Mouse (Mus musculus): ENCODE measurements at regions not wholly inside any gene's neighbourhood (a gene's known extent, or its start where the extent isn't known, plus 50 kb on each side); places are given as distances from the start of the nearest gene placed in this dataset.

- no peak overlapping the region for H3K4me2 ChIP-seq (ENCODE audit: low read depth, low read length)
- H3K36me3 ChIP-seq (replicated peaks; ENCODE audit: control insufficient read depth, insufficient read depth, low read depth, low read length), result no peaks in the 10 kb centered on the region
- ATAC-seq (replicated peaks; ENCODE audit: insufficient number of reproducible peaks, low FRiP score, low TSS enrichment, low read depth), result no peak
- WGBS, result 75% methylated on average over 3 of the region's 3 CpGs
- no peaks in the 10 kb centered on the region for H3K27me3 ChIP-seq (ENCODE audit: control insufficient read depth, insufficient read depth, low read length)
- no peak overlapping the region for H3K9ac ChIP-seq (replicated peaks; ENCODE audit: low read length)
- no peaks in the 10 kb centered on the region for H3K9me3 ChIP-seq (replicated peaks; ENCODE audit: control insufficient read depth, low read length)
- no peaks in the 10 kb centered on the region for H3K4me1 ChIP-seq (ENCODE audit: control insufficient read depth, insufficient read depth, low read length)
- DNase-seq (ENCODE audit: low spot score), result no peak
- no peak overlapping the region for H3K4me3 ChIP-seq (ENCODE audit: low read depth, low read length)
- H3K27ac ChIP-seq (replicated peaks; ENCODE audit: low read depth, low read length), result no peak overlapping the region
Observed at GRCm38 (mm10) chr1:194107271-194107938, 510.6 kb upstream of the Plxna2 start.

- H3K4me3 ChIP-seq (ENCODE audit: low read depth, low read length), result no peak overlapping the region
- H3K9me3 ChIP-seq (replicated peaks; ENCODE audit: control insufficient read depth, low read length), result no peaks in the 10 kb centered on the region
- H3K27ac ChIP-seq (replicated peaks; ENCODE audit: low read depth, low read length), result no peak overlapping the region
- H3K4me2 ChIP-seq (ENCODE audit: low read depth, low read length), result no peak overlapping the region
- no peaks in the 10 kb centered on the region for H3K27me3 ChIP-seq (ENCODE audit: control insufficient read depth, insufficient read depth, low read length)
- 71% methylated on average over 2 of the region's 2 CpGs for WGBS
- H3K4me1 ChIP-seq (ENCODE audit: control insufficient read depth, insufficient read depth, low read length), result no peaks in the 10 kb centered on the region
- H3K9ac ChIP-seq (replicated peaks; ENCODE audit: low read length), result no peak overlapping the region
- no peak for DNase-seq (ENCODE audit: low spot score)
- ATAC-seq (replicated peaks; ENCODE audit: insufficient number of reproducible peaks, low FRiP score, low TSS enrichment, low read depth), result no peak
- no peaks in the 10 kb centered on the region for H3K36me3 ChIP-seq (replicated peaks; ENCODE audit: control insufficient read depth, insufficient read depth, low read depth, low read length)
Observed at GRCm38 (mm10) chr1:194089918-194090548, 528.0 kb upstream of the Plxna2 start.

GRCm38 (mm10) chr1:194058512-194058911, 559.5 kb upstream of the Plxna2 start:
- no peak for DNase-seq (ENCODE audit: low spot score)

GRCm38 (mm10) chr1:194056544-194056943, 561.5 kb upstream of the Plxna2 start:
- Histone ChIP-seq H3K9me3 (replicated peaks; ENCODE audit: control insufficient read depth, low read length) (no peaks in the 10 kb centered on the region), H3K36me3 (replicated peaks; ENCODE audit: control insufficient read depth, insufficient read depth, low read depth, low read length) (no peaks in the 10 kb centered on the region), H3K4me3 (ENCODE audit: low read depth, low read length) (no peak overlapping the region), H3K9ac (replicated peaks; ENCODE audit: low read length) (no peak overlapping the region), H3K4me2 (ENCODE audit: low read depth, low read length) (no peak overlapping the region), H3K27ac (replicated peaks; ENCODE audit: low read depth, low read length) (no peak overlapping the region), H3K4me1 (ENCODE audit: control insufficient read depth, insufficient read depth, low read length) (no peaks in the 10 kb centered on the region), H3K27me3 (ENCODE audit: control insufficient read depth, insufficient read depth, low read length) (no peaks in the 10 kb centered on the region)
- ATAC-seq (replicated peaks; ENCODE audit: insufficient number of reproducible peaks, low FRiP score, low TSS enrichment, low read depth) (no peak), DNase-seq (ENCODE audit: low spot score) (no peak)
- 26% methylated on average over 1 of the region's 1 CpGs for WGBS

More at GRCm38 (mm10) chr1:194058512-194058911, 559.5 kb upstream of the Plxna2 start:
- Histone ChIP-seq H3K9ac (replicated peaks; ENCODE audit: low read length) (no peak overlapping the region), H3K4me3 (ENCODE audit: low read depth, low read length) (no peak overlapping the region), H3K36me3 (replicated peaks; ENCODE audit: control insufficient read depth, insufficient read depth, low read depth, low read length) (no peaks in the 10 kb centered on the region), H3K4me1 (ENCODE audit: control insufficient read depth, insufficient read depth, low read length) (no peaks in the 10 kb centered on the region), H3K27me3 (ENCODE audit: control insufficient read depth, insufficient read depth, low read length) (no peaks in the 10 kb centered on the region), H3K4me2 (ENCODE audit: low read depth, low read length) (no peak overlapping the region), H3K27ac (replicated peaks; ENCODE audit: low read depth, low read length) (no peak overlapping the region), H3K9me3 (replicated peaks; ENCODE audit: control insufficient read depth, low read length) (no peaks in the 10 kb centered on the region)
- ATAC-seq (replicated peaks; ENCODE audit: insufficient number of reproducible peaks, low FRiP score, low TSS enrichment, low read depth), result no peak
- whole genome bisulfite sequencing, result 82% methylated on average over 5 of the region's 5 CpGs

GRCm38 (mm10) chr1:194049746-194050351, 568.2 kb upstream of the Plxna2 start:
- WGBS, result 70% methylated on average over 4 of the region's 4 CpGs
- Histone ChIP-seq H3K36me3 (replicated peaks; ENCODE audit: control insufficient read depth, insufficient read depth, low read depth, low read length) (no peaks in the 10 kb centered on the region), H3K27ac (replicated peaks; ENCODE audit: low read depth, low read length) (no peak overlapping the region), H3K27me3 (ENCODE audit: control insufficient read depth, insufficient read depth, low read length) (no peaks in the 10 kb centered on the region), H3K4me3 (ENCODE audit: low read depth, low read length) (no peak overlapping the region), H3K9me3 (replicated peaks; ENCODE audit: control insufficient read depth, low read length) (no peaks in the 10 kb centered on the region), H3K4me1 (ENCODE audit: control insufficient read depth, insufficient read depth, low read length) (no peaks in the 10 kb centered on the region), H3K9ac (replicated peaks; ENCODE audit: low read length) (no peak overlapping the region), H3K4me2 (ENCODE audit: low read depth, low read length) (no peak overlapping the region)
- DNase-seq (ENCODE audit: low spot score) (no peak), ATAC-seq (replicated peaks; ENCODE audit: insufficient number of reproducible peaks, low FRiP score, low TSS enrichment, low read depth) (no peak)

- H3K4me2 ChIP-seq (ENCODE audit: low read depth, low read length), result no peak overlapping the region
- 64% methylated on average over 8 of the region's 8 CpGs for WGBS
- H3K36me3 ChIP-seq (replicated peaks; ENCODE audit: control insufficient read depth, insufficient read depth, low read depth, low read length), result no peaks in the 10 kb centered on the region
- no peak overlapping the region for H3K27ac ChIP-seq (replicated peaks; ENCODE audit: low read depth, low read length)
- ATAC-seq (replicated peaks; ENCODE audit: insufficient number of reproducible peaks, low FRiP score, low TSS enrichment, low read depth), result no peak
- no peak overlapping the region for H3K9ac ChIP-seq (replicated peaks; ENCODE audit: low read length)
- H3K4me3 ChIP-seq (ENCODE audit: low read depth, low read length), result no peak overlapping the region
- H3K27me3 ChIP-seq (ENCODE audit: control insufficient read depth, insufficient read depth, low read length), result no peaks in the 10 kb centered on the region
- H3K9me3 ChIP-seq (replicated peaks; ENCODE audit: control insufficient read depth, low read length), result no peaks in the 10 kb centered on the region
- no peak for DNase-seq (ENCODE audit: low spot score)
- H3K4me1 ChIP-seq (ENCODE audit: control insufficient read depth, insufficient read depth, low read length), result no peaks in the 10 kb centered on the region
Observed at GRCm38 (mm10) chr1:194041393-194042352, 576.3 kb upstream of the Plxna2 start.

GRCm38 (mm10) chr1:194038711-194039110, 579.3 kb upstream of the Plxna2 start:
- H3K4me3 ChIP-seq (ENCODE audit: low read depth, low read length), result no peak overlapping the region
- no peaks in the 10 kb centered on the region for H3K9me3 ChIP-seq (replicated peaks; ENCODE audit: control insufficient read depth, low read length)
- no peak for ATAC-seq (replicated peaks; ENCODE audit: insufficient number of reproducible peaks, low FRiP score, low TSS enrichment, low read depth)
- DNase-seq (ENCODE audit: low spot score), result no peak
- H3K9ac ChIP-seq (replicated peaks; ENCODE audit: low read length), result no peak overlapping the region
- H3K4me2 ChIP-seq (ENCODE audit: low read depth, low read length), result no peak overlapping the region
- no peaks in the 10 kb centered on the region for H3K27me3 ChIP-seq (ENCODE audit: control insufficient read depth, insufficient read depth, low read length)
- no peaks in the 10 kb centered on the region for H3K36me3 ChIP-seq (replicated peaks; ENCODE audit: control insufficient read depth, insufficient read depth, low read depth, low read length)
- H3K4me1 ChIP-seq (ENCODE audit: control insufficient read depth, insufficient read depth, low read length), result no peaks in the 10 kb centered on the region
- no peak overlapping the region for H3K27ac ChIP-seq (replicated peaks; ENCODE audit: low read depth, low read length)

Data from embryonic facial prominence, embryonic 11.5 days (tissue).